Mouse (Mus musculus) kidney, adult 18-20 months (tissue): ENCODE results near the gene Cdc42bpb.

Source experiments
- DNase-seq: peaks from one replicate; pipeline ENCODE4 v3.0.0; 2021

The Cdc42bpb gene

GRCm38 (mm10) chr12:111275150-111275841 lies 102.2 kb downstream of the Cdc42bpb start:
- no peak for DNase-seq

- DNase-seq = no peak
These were observed 102.9 kb downstream of the Cdc42bpb start for GRCm38 (mm10) chr12:111274447-111275149.

GRCm38 (mm10) chr12:111274006-111274405 lies 103.5 kb downstream of the Cdc42bpb start:
- DNase-seq = no peak

GRCm38 (mm10) chr12:111272420-111272819 lies 105.1 kb downstream of the Cdc42bpb start:
- peak; percentile 88 for DNase-seq

- no peak for DNase-seq
These were observed 105.6 kb downstream of the Cdc42bpb start for GRCm38 (mm10) chr12:111271966-111272365.

GRCm38 (mm10) chr12:111271406-111271805 lies 106.1 kb downstream of the Cdc42bpb start:
- DNase-seq = no peak

GRCm38 (mm10) chr12:111270629-111271277 lies 106.8 kb downstream of the Cdc42bpb start, which contains the start of gene Amn:
TSS of gene Amn (plus strand) at chr12:111271095.
- DNase-seq = peak; percentile 83

GRCm38 (mm10) chr12:111267673-111268325 lies 109.7 kb downstream of the Cdc42bpb start:
- DNase-seq = no peak

GRCm38 (mm10) chr12:111266592-111266991 lies 110.9 kb downstream of the Cdc42bpb start:
- DNase-seq = no peak

- no peak for DNase-seq
These were observed 112.3 kb downstream of the Cdc42bpb start for GRCm38 (mm10) chr12:111265212-111265611.

GRCm38 (mm10) chr12:111263650-111264049 lies 113.9 kb downstream of the Cdc42bpb start:
- no peak for DNase-seq

GRCm38 (mm10) chr12:111251227-111251626 lies 126.3 kb downstream of the Cdc42bpb start:
- DNase-seq = no peak

GRCm38 (mm10) chr12:111250116-111250515 lies 127.4 kb downstream of the Cdc42bpb start:
- DNase-seq = no peak

GRCm38 (mm10) chr12:111249095-111249494 lies 128.4 kb downstream of the Cdc42bpb start:
- peak; percentile 14 for DNase-seq

- no peak for DNase-seq
These were observed 130.6 kb downstream of the Cdc42bpb start for GRCm38 (mm10) chr12:111246808-111247464.

- DNase-seq = no peak
These were observed 132.4 kb downstream of the Cdc42bpb start for GRCm38 (mm10) chr12:111245070-111245469.

- no peak for DNase-seq
These were observed 133.8 kb downstream of the Cdc42bpb start for GRCm38 (mm10) chr12:111243733-111244132.
